Mouse (Mus musculus) thymus, postnatal 36 days (tissue): ENCODE measurements at regions not wholly inside any gene's neighbourhood (a gene's known extent, or its start where the extent isn't known, plus 50 kb on each side); places are given as distances from the start of the nearest gene placed in this dataset.
"Not testable (repeated sequence)": the region's sequence is repeated elsewhere in the genome, so short reads cannot be mapped to it uniquely, and the experiment has no call there.

Experiments
- DNase-seq, 2 experiments: peaks; one replicate each; pipeline ENCODE4 v3.0.0; 2022; ENCODE audit warnings: mixed read lengths in 2 of 2

DNA sequence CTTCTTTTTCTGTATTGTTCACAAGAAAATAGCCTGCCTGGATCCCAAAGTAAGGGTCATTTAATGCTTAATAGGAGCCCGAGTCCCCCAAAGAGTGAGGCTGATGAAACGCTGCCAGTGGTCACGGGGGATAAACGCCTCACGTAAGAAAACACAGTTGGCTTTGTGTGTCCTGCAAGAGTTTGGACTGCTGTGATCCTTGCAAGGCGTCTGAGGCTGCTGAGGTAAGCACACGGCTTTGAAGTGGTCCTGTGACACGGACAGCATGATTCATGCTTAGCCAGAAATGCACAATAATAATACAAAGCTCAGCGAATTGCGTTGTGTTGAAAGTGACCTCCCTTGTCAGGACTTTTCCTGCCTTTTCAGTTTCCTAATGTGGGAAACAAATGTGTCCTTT is 158.8 kb downstream of the Lyplal1 start:
- DNase-seq = no peak

DNA sequence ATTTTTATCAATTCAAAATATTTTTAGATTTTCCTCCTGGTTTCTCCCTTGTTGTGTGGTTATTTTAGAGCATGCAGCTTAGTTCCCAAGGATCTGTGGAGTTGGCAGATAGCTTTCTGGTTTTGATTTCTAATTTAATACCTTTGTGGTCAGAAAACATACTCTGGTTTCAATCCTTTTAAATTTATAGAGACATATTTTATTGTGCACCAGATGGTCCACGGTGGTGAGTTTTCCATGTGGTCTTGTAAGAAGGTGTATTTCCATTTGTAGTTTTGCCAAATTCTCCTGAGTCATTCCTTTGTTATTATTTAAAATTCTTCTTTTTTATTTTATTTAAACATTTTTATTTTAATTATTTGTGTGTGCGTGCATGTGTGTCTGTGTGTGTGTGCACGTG is 154.5 kb downstream of the Lyplal1 start:
- DNase-seq = no peak

DNA sequence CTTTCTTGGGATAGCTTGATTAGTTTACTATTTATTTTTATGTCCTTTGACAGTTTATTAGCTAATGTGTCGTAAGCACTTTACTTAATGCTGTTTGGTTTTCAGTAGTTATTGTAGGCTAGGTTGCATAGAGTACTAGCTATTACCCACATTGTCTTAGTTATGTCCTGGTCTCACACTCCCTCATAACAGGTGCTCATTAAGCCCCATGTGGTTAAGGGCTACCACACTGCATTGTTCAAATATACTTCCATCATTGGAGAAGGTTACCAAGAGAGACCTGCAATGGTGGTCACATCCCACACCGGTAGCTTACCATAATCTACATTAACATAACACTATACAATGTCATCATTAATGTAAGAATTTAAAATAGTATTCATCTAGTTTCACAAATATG is 153.3 kb downstream of the Lyplal1 start:
- DNase-seq = no peak

DNA sequence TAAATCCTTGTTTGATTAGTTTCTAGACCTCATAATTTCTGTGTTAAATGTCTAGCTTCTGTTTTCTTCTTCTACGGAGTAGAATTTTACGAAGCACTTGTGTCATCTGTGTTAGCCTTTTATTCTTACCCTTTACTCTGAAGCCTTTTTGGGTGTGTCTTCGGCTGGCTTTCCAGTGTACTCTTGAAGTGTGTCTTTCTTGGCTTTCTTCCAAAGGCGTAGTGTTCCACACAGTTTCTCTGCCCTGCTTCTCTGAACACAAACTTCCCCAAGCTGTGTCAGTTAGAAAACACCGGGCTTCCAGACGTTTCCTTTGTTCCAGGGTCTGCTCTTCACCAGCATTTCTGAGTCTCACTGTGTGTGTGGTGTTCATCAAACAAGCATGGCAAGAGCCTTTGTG is 152.7 kb downstream of the Lyplal1 start:
- DNase-seq = no peak

DNA sequence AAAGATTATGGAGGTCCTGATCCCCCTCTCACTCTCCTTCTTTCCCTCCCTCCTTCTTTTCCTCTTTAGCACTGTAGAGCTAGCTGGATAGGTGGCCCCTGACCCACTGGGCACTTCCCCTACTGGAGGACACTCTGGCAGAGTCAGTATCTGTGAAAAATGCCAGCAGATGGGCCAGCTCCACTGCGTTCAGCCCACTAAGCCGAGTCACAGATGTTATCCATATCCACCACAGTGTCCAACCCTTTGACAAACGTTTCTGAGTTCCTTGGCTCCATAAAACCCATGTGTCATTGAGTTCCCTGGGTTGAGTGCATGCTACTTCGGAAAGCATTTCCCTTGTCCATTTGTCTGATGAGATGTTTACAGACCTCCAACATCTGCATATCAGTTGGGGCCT is 149.9 kb downstream of the Lyplal1 start:
- DNase-seq = no peak

DNA sequence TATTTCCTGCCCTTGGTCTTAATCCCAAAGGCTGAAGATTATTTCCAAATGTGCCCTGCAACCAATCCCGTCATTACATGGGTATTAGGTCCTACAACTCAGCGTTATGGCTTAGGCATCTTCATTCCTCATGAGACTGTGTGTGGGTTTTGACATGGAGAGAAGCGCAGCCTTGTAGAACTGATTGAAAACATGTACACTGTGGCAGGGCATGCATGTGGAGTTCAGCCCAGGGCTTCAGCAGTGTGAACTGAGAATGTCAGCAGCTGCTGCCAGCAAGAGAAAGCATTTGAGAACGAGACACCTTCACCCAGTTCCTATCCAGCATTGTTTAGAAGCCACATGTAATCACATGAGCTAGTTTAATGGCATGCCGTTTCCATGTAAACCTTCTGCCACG is 149.3 kb downstream of the Lyplal1 start:
- DNase-seq = no peak

DNA sequence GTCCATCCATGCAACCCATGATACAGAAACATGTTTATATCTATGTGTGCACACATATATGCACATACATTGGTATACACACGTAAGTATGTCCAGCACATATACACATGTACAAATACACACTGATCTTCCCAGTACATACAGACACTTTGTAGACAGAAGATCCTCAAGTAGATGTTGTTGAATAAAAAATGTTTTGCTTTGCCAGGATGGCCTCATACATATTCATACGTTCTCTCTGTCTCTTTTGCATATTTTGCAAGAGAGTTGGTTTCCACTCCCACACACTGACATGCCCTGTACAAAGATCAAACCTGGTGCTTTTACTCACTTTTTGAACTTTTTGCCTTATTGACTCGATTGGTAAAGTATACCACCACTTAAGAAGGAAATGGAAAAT is 148.5 kb downstream of the Lyplal1 start:
- DNase-seq = no peak

DNA sequence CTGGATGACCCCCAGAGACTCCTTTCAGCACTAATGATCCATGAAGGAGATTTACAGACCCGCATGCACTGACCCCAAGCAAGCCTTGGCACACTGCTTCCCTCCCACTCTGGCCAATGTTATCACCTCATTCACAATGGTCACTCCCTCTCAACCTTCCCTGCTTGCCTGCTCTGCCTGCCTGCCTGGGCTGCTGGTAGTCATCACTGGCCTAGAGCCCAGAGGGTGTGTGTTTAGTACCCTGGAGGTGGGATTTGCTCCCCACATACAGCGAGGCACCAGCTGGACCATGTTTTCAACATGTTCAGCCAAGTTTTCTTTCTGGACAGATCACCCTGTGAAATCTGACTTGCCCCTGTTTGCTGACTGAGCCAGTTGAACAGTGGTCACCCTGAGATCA is 147.9 kb downstream of the Lyplal1 start:
- no peak for DNase-seq

DNA sequence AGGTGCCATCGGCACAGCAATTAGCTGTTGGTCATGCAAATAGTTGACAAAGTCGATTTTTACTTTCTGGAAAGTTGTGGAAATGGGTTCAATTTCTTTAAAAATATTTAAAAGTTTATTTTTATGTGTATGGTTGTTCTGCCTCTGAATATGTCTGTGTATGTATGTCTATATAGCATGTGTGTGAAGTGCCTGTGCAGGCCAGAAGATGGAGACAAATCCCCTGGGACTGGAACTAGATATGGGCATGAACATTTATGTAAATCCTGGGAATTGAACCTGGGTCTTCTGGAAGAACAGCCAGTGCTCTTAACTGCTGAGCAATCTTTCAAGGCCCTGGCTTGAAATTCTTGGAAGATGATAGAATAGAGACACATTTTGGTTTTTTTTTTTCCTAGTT is 140.0 kb downstream of the Lyplal1 start:
- DNase-seq = no peak

DNA sequence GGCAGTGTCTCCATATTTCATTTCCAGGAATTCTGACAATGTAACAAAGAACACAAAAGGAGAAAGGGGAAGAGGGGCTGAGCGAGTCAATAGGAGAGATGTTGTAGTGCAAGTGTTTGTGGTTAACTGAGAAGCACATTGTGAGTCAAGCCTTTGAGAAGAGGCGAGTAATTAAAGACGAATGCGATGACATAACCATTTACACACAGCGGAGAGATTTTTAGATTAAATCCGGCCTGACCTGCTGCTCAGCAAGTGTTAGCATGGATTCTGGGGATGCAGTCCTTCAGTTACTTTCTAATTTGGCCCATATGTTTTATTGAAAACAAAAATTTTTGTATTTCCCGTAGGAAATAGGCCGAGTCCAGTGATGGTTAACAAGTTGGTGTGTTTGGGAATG is 127.7 kb downstream of the Lyplal1 start:
- no peak for DNase-seq

DNA sequence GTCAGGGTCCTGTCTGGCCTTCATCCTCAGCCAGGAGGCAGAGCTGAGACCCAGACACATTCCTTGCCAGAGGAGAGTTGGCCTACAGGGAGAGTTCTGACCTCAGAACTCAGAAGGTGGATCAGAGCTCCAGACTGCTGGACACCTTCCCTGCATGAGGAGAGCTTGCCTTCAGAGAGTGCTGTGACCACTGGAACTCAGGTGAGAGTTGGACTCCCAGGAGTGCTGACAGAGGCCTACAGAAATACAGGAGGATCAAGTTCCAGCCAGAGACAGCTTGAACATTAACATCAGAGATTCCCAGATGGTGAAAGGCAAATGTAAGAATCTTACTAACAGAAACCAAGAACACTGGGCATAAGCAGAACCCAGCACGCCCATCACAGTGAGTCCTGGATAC is 117.0 kb downstream of the Lyplal1 start:
- not testable (repeated sequence) for DNase-seq

DNA sequence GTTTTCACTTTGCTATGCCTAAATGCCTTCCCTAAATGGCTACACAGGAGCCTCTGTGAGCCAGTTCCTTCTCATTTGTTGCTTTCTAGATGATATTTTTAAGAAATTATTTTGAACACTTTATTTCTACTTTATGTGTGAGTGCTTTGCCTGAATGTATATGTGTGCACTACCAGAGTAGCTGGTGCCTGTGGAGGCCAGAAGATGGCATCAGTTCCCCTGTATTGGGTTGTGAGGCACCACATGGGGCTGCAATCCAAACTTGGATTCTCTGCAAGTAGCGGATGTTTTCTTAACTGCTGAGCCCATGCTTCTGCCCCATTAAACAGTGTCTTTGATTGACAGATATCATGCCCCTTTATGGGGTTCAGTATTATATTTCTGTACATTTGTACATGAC is 103.7 kb downstream of the Lyplal1 start:
- DNase-seq = no peak

DNA sequence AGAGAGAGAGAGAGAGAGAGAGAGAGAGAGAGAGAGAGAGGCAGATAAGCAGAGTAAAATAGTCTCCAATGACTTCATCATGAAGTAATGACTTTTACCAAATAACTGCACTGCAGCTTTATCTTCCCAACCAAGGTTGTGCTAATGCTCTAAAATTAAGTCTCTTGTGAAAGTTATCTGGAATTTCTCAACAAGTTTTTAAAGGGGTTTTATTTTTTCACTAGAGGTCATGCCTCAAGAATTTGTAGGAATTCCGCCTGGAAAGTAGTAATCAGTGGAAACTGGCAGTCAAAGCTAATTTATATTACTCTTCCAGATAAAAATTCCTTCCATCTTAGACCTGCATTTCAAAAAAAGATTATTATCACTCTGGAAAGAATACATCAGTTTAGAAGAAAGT is 102.9 kb downstream of the Lyplal1 start:
- no peak for DNase-seq

DNA sequence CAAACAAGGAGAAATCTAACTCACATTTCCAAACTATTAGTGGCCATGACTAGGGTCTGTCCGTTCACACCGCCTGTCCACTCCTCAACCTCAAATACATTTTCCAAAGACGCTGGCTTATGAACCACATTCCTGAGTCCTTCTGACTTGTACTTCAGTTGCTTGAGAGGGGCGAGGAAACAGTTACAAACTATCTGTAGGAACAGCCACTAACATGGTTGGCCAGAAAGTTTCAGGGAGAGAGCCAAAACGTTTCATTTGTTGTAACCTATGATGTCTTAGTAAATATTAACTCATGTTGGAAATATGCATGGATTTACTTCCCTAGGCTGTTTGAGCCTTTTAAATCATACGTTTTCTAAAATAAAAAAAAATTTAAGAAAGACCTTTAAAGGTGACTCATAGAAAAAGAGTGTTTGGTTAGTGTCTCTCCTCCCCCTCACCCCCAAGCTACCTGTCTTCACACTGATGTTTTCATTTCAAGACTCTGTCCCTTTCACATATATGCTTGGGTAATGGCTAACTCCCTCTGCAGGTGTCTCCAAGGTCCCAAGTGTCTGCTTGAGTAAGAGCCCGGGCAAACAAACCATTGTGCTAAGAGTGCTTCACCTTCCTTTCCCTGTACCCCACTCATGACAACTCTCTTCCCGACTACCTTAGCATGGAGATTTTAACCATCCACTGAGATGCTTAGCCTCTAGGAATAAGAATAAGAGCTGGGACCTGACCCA is 101.1 kb downstream of the Lyplal1 start:
- no peak for DNase-seq

DNA sequence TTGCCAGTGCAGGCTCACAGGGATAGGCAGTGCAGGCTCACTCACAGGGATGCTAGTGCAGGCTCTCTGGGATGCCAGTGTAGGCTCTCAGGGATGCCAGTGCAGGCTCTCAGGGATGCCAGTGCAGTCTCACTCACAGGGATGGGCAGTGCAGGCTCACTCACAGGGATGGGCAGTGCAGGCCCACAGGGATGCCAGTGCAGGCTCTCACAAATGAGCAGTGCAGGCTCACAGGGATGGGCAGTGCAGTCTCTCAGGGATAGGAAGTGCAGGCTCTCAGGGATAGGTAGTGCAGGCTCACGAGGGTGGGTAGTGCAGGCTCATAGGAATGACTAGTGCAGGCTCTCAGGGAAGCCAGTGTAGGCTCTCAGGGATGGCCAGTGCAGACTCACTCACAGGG is 99.6 kb downstream of the Lyplal1 start:
- DNase-seq = no peak

DNA sequence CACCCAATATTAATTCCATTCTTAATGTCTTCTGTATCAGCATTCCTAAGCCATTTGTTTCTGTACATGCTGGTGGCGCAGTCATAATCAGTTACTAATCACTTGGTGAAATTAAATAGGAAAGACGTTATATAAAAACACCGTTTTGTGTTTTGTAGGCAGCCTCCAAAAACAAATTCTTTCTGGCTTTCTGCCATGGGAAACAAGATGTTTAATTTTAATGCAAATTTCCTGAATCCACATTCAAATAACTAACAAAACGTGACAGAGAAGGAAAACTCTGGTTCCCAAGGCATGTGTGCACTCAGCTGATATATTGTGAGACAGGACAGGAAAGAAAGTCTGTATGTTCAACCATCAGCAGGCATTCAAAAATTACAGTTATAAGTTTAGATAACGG is 97.6 kb downstream of the Lyplal1 start:
- no peak for DNase-seq

DNA sequence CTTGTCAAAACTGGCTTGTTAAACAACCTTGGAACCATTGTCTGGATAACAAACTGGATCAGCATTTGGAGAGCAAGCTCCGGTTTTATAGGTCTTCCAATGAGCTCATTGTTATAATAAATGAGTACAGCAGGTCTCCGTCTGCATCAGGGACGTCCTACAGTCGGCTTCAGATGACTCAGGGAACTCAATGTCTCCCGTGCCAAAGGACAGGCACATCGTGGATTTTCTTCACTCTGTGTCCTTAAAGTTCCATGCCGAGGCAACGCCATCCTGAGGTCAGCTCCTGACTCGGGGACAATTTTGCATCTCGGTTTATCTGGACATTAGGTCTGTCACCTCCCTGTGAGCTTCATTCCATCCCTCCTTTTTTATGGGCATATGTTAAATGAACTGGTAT is 85.2 kb downstream of the Lyplal1 start:
- no peak for DNase-seq

DNA sequence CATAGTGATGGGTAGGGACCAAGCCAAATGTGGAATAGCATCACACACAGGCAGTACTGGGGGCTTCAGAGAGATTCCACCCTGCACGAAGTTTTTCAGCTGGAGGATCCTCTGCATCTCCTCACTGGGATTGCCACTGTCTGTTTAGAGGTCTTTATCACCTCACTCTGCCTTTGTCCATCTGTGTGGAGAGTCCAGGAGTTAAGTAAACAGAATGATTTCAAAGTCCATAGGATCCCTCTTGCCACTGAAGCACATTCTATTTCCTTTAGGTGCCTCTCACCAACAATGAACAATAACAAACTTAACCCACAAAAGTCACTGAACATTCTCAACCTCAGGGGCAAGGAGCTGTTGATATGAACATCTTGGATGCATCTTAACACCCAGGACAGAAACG is 82.7 kb downstream of the Lyplal1 start:
- DNase-seq = no peak
